Mouse (Mus musculus) liver, embryonic 14.5 days (tissue): Measurements from ENCODE around the gene Sdhb.

ENCODE experiments used
- CTCF ChIP-seq: IDR thresholded peaks from 2 replicates; pipeline ENCODE4 v1.5.1; 2016; ENCODE audit warnings: antibody characterized with exemption, low read depth, control low read depth
- EP300 ChIP-seq: IDR thresholded peaks from 2 replicates; pipeline ENCODE4 v1.6.1; 2016; ENCODE audit warnings: antibody characterized with exemption, low read depth

GRCm38 (mm10) chr4:140949616-140950015 is 11.4 kb upstream of the Sdhb start:
- no peak for TF ChIP-seq CTCF
- no peak for TF ChIP-seq EP300
